Mouse (Mus musculus) hematopoietic stem cell, adult 5-6 weeks (primary cell): Measurements from ENCODE around the gene Sh3bgrl3. TPM values are rescaled to one million over a fixed set of nuclear protein-coding genes. Genes with fewer than 3 reads are reported as not detected.

Experiments
- ATAC-seq, 2 experiments: fragments of 125-278 bp in 1 of 2; replicated peaks in 1 of 2; 2 replicates each; pipeline ENCODE4 v1.8.0; 2016 to 2017; ENCODE audit warnings: inconsistent platforms in 2 of 2, mild to moderate bottlenecking in 2 of 2, moderate number of reproducible peaks in 2 of 2, low read depth in 1 of 2, moderate TSS enrichment in 1 of 2; ENCODE audit not compliant: low FRiP score in 2 of 2, poor library complexity in 2 of 2, severe bottlenecking in 2 of 2, insufficient read depth in 1 of 2, low TSS enrichment in 1 of 2
- total RNA-seq: library from RNA; stranded (forward); fragments of 172-1452, 232-1000 nt; gene quantifications from 2 replicates; pipeline ENCODE4 v1.2.3, GENCODE M21; 2017

Sh3bgrl3 gene
- total RNA-seq, 1 experiment from 2014 or later = 118 TPM

DNA sequence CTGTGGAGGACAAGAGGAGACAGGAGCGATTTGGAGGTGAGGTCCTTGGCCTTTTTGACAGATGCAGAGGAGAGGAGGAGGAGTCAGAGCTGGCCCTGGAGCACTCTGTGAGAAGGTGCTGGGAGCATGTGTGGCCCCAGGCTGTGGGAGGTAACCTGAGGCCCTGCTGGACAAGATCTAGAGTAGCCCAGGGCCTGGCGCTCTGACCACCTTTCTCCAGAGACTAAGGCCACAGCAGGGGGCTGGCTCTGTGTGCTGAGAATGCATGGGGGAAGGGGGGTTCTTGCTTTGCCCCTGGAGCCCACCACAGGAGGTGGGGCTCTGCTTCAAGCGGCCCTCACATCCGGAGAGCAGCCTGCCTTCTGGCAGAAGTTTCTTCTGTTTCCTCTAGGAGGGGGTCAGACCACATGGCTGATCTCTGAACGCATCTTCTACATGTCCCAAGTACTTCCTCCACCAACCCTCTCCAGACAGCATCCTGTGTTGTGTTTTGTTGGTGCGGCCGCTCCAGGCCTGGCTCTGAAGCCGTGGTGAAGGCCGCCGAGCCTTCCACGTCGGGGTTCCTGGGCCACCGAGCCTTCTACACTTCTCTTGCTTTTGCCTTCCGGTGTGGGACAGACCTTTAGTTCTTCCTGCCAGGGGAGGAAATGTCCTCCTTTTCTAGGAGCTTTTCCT lies 10.3 kb downstream of the Sh3bgrl3 start:
- peak; percentile 25 to 27; a peak in 3 of 4 replicates for ATAC-seq

DNA sequence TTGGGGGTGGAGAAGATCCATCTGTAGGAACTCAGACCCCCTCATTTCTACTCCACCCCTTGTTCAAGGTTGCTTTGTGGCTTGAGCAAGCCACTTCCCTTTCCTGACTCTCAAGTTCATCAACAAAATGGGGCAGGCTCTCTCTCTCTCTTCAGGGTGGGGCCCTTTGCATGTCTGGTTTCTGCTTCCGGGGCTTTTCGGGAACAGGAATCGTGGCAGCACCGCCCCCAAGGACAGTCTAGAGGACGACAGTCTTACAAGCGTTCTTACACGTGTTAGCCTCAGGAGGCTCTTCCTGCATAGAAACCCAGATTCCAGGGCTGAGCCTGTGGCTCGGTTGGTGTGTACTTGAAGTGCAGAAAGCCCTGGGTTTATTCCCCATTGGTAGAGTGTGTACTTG lies 11.6 kb downstream of the Sh3bgrl3 start:
- ATAC-seq = peak; percentile 54 to 68

DNA sequence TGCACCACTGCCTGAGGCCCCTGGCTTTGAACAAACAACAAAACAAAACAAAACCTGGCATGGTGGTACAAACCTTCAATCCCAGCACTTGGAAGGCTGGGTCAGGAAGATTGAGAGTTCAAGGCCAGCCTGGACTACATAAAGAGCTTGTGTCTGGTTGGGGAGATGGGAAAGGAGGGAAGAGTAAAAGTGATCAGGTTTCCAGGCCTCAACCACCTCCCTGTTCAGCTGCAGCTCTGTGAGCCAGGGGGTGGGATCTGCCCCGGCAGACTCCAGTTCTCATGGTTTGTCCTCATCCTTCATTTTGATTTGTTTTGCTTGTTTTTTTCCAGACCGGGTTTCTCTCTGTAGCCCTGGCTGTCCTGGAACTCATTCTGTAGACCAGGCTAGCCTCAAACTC lies 12.1 kb downstream of the Sh3bgrl3 start:
- no peak for ATAC-seq

DNA sequence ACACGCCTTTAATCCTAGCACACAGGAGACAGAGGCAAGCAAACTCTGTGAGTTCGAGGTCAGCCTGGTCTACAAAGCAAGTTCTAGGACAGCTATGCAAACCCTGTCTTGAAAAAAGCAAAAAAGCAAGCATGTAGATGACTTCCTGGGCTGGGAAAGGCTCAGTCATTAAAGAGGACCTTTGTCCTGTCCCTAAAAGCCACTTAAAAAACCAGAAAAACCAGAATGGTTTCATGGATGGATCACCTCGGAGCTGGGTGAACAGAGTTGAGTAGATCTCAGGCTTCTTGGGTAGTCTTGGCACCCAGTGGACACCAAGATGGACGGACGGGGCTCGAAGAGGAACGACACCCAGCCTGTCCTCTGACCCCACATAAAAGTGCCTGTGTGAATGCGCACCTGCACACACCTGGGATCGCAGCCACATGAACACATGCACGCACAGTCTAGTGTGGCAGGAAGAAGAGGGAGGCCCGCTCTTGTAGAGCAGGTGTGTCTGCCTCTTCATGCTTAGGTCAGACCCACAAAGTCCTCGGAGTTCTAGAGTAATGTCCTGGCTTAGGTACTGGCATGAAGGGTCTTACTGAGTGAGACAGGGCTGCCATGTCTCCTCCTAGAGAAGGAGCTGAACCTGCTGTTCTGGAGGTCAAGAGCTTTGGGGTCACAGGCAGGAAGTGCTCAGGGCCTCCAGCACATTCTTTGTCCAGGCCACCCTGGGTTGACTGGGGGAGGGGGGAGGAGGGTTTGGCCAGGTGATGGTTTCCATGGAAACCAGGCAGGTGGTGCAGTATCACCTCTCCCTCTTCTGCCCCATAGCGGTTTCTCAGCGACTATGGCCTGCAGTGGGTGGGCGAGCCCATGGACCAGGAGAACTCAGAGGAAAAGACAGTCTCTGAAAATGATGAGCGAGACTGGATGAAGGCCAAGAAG lies 13.1 kb downstream of the Sh3bgrl3 start:
- no peak for ATAC-seq

DNA sequence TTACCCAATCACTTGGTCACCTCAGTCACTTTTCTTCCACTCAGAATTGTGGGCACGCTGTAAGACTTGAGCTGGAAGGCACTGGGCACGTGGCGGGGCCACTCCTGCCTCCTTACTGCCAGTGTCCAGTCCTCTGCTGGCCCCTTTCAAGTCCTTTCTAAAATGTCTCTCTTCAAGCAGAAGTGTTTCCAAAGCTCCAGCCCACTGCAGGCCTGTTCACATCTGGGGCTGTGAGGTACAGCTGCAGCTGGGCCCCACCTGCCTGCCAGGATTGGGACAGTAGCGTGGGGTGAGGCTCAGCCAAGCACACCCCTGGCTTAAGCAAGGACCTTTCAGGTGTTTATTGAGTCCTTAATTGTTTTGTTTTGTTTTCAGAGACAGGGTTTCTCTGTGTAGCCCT lies 14.6 kb downstream of the Sh3bgrl3 start:
- ATAC-seq = no peak

DNA sequence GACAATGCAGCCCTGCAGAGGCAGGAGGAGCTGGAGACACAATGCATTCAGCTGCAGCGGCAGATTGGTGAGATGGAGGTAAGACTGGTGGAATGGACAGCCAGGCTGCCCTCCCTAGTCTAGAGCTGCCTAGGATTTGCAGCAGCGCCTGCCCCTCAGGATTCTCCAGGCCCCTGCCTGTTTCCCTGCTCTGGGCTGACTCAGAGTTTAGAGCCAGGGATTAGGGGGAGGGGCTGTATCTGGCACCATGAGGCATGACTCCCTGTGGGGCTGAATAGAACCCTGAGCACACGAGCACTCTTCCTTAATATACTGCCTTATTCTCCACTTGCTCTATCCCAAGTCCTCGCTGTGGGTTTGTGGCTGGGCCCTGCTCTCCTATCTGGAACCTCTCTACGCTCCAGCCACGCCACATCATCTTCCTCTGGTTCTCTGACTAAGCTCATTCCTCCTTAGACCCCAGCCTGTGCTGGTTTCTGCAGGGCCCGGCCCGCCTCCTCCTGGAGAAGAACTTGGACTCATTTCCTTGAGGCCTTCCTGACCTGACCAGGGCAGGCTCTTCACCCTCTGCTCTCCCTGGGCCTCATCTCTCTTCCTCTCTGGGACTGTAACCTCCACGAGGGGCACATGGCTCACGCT lies 15.1 kb downstream of the Sh3bgrl3 start:
- no peak for ATAC-seq

DNA sequence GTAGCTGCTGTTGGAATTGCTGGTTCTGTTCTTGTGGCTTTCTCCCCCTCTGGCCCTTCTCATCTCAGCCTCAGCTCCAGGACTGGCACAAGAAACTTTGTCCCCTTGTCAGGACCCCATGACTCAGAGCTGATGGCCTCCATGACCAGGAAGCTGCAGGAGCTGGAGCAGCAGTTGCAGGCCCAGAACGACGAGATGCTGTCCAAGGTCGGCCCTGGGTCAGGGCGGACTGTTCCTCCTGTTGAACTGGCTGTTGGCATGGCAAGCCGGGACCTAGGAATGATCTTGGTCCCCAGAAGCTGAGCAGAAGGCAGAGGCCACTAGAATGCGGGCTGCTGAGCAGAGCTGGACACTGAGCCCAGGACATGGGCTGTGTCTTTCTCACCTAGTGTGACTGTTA lies 16.2 kb downstream of the Sh3bgrl3 start:
- ATAC-seq = no peak

DNA sequence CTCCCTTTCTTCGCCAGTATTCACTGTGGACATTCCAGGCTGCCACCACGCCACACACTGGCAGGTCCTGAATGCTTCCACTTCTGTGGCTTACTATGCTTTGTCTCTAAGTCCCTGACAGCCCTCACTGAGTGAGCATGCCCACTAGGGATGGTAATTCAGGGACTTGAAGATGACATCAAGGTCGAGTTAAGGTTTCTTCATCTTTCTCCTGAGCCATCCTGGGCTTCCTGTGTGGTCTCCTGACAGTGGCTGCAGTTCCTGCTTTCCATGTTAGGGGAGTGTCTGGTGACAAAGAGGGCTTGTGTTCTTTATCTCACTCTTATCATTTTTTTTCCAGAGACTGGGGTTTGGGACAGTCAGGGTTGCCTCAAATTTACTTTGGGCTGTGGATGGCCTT lies 17.9 kb downstream of the Sh3bgrl3 start:
- peak in 1 of 2 experiments; percentile 32; a peak in 1 of 4 replicates for ATAC-seq

DNA sequence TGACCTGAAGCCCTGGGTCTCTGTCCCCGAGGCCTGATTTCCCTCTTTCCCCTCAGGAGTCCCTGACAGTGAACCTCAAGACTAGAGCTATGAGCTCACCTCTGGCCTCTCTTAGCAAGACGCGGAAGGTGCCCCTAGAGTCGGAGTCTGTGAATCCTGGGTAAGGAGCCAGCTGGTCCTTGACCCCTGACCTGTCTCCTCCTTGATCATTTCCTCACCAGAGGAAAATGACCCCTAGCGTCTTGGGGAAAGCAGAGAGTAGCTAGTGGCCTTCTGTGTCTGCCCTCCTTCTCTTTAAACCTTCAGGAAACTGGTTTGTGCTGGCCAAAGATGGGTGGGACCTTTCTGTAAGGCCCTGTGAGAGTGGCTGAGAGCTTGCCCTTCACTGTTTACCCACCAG lies 20.4 kb downstream of the Sh3bgrl3 start:
- ATAC-seq = no peak

DNA sequence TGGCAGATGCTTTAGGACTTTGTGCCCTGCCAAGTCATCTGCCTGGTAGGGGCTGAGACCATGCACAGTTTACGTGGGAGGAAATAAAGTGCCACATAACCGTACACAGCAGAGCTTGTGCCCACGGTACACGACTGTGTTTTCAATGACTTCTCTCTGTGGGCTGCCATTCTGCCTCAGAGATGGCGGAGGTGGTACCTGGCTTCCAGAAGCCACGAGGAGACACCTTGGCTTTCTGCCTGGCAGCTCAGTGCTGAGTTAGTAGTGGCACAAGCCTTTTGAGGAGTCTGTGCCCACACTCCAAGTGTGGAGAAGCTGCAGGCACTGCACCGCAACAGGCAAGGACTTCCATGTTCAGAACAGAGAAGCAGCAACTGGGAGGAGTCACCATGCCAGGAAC lies 20.9 kb downstream of the Sh3bgrl3 start:
- no peak for ATAC-seq

DNA sequence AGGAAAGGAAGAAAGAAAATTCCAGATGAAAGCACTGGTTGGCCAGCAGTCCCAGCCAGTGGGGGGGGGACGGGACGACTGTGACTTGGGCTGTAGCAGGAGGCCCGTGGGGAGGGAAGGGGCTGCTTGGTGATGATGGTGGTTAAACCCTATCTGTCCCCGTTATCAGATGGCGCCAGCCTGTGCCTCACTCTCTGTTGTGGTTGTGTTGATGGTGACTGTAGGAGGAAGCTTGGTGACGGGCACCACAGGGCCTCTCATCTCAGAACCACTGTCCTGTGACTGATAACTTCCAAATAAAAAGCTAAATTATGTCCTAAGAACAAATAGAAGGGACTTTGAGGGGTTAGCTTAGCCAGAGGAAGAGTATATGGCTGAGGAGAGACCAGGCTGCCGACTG lies 22.5 kb downstream of the Sh3bgrl3 start:
- ATAC-seq = peak; percentile 30 to 34; a peak in 1 of 4 replicates

DNA sequence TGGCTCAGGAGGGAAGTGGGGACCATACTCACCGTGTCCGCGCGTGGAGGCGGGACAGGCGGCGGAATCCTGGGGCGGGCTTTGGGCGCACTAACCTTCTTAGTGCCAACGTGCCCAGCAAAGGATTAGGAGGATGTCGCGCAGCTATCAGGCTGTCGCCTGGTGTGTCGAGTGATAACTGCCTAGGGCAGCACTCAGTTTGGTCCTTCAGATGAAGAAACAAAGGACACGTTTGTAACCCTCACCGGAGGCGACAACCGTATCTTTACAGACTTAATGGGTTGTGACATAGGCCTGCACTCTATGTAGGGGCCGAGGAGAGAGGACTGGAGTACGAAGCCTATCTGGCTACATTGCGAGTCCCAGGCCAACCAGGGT lies 25.9 kb downstream of the Sh3bgrl3 start:
- peak in 1 of 2 experiments; percentile 23; a peak in 1 of 4 replicates for ATAC-seq

DNA sequence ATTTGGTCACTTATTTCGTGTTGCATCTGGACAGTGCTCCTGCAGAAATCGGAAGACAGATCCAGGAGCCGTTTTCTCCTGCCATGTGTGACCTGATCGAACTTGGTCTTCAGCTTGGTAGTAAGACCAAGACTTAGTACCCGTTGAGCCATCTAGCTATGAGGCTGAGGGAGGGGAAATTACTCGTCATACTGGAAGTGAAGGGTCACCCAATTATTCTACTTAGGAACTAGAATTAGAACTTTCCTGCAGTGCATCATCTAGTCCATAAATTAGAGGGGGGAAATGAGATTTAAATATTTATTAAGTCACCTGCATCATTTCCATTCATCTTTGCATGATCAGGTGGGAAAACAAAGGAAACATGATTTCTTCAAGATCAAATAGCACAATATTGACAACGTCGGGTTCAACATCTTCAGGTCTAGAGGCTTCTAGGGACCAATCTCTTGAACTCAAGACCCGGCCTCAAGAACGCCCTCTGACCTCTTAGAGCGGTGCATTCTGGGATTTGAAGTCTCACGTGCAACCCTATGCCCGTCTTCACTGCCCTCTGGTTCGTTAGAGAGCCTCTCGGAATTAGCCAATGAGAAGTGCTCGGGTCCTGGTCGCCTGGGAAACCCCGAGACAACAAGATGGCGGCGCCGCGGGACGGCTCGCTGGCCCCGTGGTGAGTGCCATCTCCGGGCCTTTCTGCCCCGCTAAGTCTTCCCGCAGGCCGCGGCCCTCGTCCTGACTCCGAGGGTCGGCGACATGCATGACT lies 26.4 kb downstream of the Sh3bgrl3 start, which contains the start of gene Ubxn11:
Gene Ubxn11 (plus strand): TSS at position 592 of the 763 bp plus-strand sequence.
- peak; percentile 88 to 90 for ATAC-seq

DNA sequence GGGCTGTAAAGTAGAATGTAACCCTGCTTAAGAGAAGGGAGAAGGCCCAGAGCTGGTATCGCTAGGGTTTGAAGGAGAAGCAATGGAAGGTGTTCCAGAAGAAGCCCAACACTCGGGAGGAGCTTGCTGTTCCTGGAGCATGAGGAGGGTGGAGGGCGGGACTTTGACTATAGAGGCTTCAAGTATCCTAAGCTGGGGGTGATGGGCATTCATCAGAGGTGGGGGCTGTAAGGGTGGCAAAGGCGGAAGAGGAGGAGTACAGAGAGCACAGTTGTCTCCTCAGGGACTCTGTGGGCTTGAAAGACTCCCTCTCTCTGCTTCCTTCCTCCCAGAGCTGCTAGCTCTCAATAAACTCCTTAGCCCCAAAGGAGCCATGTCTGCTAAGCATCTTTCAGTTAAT lies 28.3 kb downstream of the Sh3bgrl3 start:
- no peak for ATAC-seq

DNA sequence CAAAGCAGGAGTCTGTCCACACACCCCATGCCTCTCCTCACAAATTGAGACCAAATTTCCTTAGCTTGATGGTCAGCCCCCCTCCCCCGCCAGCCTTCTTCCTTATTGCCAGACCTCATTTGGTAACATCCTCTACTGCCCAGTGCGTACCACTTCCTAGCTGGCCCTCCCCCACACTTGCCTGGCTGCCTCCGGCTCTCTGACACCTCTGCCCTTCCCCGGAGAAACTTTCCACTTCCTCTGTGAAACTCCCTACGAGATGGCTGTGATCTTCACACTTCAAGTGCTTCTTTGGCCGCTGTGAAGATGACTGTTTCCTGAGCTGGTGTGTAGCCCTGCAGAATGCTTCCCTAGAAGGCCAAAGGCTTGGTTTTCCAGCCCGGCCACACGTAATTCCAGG lies 30.0 kb downstream of the Sh3bgrl3 start:
- ATAC-seq = peak; percentile 48 to 70; a peak in 3 of 4 replicates

DNA sequence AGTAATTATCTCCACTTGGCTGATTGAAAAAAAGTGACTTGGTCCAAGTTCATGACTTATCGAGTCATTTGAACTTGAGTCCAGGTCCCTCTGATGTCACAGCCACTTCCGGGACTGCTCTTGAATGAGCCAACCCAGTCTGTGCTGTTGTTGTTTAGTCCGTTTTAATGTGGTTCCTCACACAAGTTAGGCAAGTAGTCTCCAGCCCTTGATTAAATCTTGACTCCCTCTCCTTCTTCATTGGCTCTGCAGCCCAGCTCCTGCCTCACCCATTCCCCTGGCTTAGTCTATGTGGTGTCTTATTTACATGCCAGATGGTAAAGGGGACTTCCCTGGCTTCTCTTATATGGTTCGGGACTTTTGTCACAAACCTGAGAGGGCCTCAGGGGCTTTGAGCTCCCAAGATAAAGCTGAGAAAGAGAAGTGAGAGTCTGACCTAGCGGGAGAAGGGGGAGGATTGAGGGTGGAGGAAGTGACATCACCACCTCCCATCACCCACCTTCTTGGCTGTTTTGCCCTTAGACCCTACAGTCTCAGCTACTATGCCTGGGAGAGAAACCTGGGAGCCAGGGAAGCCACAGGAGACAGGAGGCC lies 31.5 kb downstream of the Sh3bgrl3 start:
- peak; percentile 25 to 44 for ATAC-seq

DNA sequence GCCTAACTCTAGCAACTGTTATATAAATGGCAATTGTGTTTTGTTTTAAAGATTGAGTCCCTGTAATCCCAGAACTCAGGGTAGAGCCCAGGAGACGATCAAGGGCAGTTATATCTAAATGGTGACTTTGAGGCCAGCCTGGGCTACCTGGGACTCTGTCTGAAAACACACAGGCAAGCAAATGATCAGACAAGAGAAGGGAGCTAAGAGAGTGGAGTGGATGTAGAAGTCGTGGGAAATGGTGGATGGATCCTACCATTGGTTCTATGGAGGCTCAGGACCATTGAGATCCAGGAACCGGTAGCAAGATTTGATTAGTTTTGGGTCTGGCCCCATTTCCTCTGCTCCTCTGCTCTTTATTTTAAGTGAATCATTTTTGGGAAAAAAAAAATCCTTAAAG lies 32.5 kb downstream of the Sh3bgrl3 start:
- ATAC-seq = no peak
